Mouse (Mus musculus) kidney, postnatal 14 days (tissue): ENCODE results near the gene Dock9.
"Not testable (repeated sequence)": the region's sequence is repeated elsewhere in the genome, so short reads cannot be mapped to it uniquely, and the experiment has no call there.

ENCODE experiments used
- DNase-seq: peaks from one replicate; pipeline ENCODE4 v3.0.0; 2022; ENCODE audit warnings: mixed read lengths

The Dock9 gene

DNA sequence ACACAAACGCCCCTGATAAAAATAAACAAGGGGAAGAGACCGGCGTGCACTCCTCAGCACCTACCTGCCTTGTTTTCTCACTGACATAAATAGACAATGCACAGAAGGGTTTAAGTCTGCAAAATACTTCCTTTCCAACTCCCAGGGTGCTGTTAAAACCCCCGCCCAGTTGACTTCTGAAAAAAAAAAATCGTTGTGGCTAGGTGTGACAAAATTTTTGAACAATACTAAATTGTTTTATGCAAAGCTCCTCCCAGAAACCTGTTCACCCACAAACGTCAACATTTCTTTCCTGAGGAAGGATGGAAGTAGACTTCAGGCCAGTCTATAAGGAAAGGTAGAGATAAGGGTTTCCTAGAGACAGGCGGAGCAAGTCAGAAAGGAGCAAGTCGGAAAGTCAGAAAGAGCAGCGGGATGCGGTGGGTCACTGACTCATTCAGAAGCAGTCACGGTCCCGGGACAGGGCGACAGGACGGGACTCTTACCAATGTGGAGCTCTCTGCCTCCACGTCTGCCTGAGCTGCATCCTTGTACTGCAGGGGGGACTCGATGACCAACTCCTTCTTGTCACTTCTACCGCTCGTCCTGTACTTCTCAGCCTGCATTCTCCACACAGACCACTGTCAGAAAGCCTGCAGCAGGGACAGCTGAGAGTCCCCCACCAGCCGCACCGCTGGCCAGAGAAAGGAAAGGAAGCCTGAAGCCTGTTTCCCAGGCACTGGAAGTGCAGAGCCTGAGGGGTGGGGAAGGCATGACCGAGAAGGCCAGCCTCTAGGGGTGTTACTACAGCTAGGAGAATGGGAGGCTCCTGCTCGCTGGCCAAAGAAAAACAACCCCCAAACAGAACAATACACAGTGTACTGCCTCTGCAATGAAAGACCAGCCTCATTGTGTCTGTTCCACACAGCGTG, 99.7 kb downstream of the Dock9 start:
- DNase-seq = peak; percentile 77

DNA sequence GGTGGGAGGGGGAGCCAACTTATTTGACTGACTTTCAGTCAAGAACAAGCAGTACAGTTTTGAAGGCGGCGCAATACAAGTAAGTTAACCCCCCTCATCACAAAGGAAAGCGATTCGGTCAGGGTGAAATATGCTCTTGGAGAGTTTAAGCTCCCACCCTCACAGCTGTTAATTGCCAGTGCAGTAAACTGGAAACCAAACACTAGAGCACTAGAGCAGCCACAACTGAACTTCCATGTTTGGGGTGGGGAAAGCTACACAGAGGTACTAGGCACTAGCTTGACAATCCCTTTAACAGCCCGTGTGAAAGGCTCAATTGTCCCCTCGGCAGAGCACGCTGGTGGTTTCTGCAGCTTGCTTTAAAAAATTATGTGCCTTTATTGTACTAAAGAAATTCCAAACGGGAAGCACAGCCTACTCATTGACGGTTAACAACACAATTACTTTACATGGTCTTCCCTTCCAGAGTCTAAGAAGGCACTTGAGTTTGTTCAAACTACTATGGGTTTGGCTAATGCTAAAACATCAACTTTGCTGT, 100.4 kb downstream of the Dock9 start:
- no peak for DNase-seq

DNA sequence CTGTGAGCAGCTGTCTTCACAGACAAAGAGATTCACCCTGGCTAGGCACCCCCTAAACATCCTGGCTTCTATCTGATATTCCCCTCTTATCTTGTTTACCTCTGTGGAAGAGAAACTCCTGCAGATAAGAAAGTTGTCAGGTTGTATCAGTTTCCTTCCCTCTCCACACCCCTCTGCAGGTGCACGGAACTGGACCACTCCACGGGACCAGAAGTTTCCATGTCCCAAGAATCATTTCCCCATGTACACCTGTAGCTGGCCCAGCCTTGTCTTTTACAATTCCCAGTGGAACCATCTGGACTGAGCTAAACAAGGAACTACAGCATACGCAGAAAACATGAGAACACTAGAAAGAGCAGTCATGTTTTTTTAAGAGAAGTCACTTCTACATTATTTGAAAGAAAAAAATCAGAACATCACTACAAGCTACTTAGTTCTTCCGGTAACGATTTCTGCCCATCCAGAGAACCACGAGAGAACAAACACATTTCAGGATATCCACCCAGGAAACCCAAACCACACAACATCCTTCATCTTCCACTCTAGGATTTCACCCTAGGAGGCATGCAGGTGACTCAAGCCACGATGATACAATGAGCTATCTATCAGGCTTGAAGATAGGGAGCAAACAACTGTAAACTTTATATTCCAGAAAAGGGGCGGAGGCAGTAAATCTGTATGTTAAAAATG, 101.1 kb downstream of the Dock9 start:
- no peak for DNase-seq

DNA sequence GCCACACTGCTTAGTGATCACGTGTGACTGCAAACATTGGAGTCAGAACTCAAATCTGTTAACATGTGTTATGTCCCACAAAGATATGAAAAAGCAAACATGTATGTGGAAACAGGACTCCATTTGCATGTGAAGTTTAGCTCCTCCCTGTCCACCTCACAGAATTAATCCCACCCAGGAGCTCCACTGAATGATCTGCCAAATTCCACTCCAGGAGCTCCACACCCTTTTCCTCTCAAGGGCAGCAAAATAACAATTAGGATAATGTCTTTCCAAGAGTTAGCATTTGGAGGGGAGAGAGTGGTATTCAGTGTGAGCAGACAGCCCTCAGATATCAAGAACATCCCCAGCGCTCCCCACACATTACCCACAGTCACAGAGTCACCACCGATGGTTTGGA, 102.9 kb downstream of the Dock9 start:
- no peak for DNase-seq

DNA sequence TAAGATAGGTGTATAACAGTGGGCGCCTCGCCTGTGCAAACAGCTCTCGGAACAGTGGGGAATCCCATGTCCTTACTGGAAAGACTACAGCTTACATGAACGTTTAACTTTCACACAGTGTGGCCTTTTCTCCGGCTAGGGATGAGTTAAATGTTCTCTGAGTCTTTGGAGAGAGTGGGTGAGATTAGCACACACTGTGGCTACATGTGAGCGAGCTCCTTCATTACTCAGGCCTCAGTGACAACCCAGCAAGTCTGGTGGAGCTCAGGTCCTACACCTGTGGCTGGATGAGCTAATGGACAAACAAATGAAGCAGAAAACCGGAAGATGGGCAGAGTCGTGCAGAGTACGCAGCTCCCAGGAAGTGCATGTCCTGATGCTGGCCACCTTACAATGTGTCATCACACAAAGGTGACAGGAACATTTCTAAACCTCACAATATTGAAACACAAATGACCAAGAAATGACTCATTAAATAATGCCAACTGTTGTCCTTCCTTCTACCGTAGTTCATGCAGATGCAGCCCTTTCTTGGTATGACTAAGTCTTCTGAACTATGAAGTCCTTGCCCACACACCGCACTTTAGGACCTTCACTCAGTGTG, 103.5 kb downstream of the Dock9 start:
- DNase-seq = no peak

DNA sequence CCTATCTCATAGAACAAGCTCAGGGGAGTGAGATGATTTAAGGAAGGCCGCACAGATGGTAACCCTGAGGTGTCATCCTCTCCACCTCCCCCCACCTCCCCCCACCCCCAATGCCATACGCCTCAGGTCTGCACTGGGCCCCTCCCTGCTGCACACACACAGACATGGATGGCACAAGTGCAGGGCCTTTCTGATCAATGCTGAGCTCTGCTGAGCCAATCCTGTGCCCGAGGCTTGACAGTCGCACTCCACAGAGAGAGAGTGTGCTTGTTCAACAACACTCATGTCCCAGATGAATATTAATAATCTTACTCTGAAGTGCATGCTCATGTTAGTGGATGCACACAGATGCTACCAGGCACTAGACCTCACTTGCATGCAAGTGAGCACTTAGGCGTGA, 108.0 kb downstream of the Dock9 start:
- DNase-seq = not testable (repeated sequence)

DNA sequence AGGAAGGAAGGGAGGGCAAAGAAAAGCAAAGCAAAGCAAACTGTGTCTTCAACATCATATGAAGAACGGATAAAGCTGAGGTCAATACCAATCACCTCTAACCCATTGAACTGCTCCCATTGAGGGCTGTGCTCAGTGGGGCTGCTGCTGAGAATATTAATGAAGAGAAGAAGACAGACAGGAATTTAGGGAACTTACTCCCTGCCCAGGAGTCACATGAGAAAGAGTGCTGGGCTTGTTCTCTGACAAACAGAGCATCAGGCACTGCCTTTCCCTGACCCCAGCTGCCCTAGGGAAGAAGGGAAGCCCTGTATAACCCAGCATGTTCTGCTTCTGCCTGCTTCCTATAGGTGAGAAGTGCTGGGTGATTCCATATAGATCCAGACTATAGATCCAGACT, 109.5 kb downstream of the Dock9 start:
- DNase-seq = no peak

DNA sequence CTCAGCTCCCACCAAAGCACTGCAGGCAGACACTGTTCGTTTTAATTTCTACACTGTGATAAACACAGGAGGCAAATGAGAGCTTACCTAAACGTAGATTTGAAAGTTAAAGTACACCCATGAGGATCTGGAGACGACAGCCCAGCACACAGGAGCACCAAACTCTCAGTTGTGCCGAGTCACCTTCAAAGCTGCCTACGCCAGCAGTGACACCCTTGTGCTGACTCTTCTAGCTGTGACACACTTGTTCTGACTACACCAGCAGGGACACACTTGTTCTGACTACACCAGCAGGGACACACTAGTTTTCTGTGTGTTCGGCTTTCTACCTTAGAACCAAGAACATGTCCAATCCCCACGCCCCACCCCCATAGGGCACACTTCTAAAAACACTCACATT, 110.4 kb downstream of the Dock9 start:
- DNase-seq = no peak

DNA sequence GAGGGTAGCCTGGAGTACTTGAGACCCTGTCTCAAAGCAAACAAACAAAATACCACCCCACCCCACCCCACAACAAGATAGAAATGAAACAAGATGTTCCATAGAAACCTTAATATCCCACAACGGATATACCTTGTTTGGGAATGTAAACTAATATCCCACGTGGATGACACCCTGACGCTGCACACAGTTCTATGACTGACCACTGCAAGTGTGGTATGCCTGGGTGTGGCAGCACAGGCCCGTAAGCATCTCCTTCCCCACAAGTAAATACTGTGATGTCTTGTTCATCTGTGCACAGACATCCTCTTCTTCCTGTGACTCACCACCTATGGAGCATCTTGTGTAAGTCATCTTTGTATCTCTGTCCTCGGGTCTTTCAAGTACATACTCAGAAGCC, 118.7 kb downstream of the Dock9 start:
- DNase-seq = no peak

DNA sequence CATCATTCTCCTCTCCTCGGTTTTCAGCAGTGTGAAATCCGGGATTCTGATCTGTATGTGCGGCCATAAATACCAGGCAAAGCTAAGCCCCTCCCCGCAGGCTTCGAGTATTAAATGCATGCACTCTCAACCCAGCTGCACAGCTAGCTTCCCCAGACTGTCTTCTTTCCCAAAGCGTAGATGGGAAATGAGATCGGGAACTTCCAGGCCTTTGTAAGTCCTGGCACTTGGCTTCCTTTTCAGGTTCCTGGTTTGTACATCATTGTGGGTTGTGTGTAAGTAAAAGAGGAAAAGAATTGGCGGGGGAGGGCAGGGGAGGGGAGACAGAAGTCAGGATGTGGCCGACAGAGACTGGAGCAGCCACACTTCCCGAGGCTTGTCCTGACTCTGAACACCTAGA, 119.2 kb downstream of the Dock9 start:
- DNase-seq = peak; percentile 54

DNA sequence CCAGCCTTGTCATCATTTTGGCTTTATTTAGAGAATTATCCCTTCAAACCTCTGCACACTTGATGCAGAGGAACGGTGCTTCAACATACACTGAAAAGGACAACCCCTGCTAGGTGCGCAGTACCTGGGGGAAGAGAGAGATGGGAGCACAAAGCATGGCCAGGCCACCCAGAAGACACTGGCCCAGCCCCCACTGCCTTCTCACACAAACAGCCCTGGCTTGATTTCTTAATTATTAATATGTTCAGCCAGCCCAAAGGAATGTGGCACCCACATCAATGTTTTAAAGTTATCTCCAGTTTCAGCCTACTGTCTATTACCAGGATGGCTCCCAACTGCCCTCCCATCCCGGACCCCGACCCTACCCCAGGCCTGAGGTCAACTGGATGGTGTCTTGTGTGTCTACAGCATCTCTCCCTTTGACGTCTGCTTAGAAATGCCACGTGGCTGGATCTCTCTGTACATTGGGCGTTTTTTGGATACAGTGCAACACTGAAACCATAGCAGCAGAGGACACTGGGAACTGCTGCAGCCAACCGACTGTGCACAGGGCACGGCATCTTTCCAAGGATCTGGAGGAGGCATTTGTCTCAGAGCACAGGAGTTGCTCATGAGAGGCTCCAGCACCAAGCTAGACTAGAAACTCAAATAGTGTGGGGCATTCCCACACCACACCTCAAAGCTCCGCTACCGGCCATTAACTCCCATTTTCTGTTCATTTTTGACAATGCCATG, 120.9 kb downstream of the Dock9 start:
- peak; percentile 32 for DNase-seq

DNA sequence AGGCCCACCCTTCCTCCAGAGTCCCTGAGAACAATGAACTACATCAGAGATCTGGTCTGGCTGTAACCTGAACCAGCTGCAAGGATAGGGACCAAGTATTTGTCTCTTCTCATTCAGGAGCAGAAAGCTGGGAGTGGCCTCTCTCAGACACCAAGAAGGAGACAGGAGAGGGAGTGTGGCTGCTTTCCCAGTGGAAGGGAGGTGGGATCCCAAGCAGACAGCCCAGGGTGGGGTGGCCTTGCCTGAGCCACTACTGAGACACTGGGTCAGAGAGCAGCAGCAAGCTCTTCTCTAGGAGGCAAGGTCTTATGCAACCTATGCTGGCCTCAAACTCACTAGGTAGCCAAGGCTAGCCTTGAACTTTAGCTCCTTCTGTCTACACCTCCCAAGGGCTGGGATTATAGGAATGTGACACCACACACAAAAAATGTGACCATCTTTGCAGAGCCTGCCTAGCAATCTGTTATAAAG, 121.5 kb downstream of the Dock9 start:
- peak; percentile 33 for DNase-seq

DNA sequence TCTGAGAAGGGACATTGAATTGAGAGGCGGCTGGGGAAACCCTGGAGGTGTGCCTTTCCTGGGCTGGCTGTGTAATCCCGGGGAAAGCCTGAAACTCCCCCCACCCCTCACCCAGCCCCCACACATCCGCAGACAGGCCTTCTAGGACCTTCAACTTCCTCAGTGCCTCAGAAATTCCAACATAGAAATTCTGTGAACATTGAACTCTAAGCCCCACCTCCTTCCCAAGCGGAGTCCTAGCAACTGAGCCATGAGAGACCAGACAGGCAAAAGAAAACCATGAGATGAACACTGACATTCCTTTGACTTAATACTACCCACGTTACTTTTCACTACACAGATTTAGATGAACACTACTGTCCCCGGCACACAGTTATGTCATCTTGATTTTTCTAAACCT, 122.1 kb downstream of the Dock9 start:
- DNase-seq = peak; percentile 80

DNA sequence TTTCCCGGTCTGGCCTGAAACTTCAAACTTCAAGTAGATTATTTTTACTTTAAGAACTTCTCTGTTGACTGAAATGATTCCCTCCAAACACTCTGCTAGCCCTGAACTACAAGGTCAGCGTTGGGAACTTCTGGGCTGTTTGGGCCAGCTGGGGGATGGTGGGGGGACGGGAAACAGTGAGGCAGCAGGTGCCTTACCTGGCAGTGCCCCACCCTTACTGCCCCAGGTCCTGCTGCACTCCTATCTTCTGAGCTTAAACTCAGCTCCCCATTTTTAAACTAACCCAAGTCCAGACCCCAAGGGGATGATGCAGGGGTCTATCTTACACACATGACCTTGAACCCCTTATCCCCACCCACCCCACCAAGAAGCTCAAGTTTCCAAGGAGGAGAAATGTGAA, 122.5 kb downstream of the Dock9 start:
- no peak for DNase-seq

DNA sequence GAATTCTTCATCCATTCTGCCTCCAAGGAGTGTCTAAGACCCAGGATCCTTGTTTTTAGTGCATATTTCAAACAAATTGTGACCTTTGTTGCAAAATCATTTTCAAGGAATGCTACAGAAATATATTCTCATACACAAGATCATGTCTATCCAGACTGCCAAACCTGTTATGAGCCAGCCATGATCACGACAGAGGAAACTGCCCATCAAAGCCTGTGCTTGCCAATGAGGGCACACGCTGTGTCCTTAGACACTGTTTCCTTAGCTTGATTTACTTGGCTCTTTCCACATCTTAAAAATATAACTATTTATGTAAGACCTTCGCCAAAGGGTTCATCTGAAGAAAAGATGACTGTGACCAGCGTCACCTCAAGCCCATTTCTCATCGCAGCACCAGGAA, 127.6 kb downstream of the Dock9 start:
- DNase-seq = no peak

DNA sequence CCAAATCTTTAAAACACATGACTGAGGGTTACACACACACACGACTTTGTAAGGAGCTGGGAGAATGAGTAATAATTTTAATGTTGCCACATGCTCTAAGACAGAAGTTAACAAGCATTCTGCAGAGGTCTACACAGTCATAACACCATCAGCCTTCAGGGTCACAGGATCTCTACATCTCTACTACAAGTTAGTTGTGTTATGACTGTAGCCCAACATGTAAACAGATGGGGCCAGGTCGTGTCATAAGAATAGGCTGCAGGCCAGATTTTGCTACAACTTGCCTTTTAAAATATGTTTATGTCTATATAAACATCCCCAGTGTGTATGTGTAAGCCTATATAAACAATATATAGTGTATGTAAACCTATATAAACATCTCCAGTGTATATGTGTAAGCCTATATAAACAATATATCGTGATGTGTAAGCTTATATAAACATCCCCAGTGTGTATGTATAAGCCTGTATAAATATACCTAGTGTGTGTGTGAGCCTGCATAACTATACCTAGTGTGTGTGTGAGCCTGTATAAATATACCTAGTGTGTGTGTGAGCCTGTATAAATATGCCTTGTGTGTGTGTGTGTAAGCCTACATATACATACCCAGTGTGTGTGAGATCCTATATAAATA, 130.9 kb downstream of the Dock9 start:
- DNase-seq = no peak

DNA sequence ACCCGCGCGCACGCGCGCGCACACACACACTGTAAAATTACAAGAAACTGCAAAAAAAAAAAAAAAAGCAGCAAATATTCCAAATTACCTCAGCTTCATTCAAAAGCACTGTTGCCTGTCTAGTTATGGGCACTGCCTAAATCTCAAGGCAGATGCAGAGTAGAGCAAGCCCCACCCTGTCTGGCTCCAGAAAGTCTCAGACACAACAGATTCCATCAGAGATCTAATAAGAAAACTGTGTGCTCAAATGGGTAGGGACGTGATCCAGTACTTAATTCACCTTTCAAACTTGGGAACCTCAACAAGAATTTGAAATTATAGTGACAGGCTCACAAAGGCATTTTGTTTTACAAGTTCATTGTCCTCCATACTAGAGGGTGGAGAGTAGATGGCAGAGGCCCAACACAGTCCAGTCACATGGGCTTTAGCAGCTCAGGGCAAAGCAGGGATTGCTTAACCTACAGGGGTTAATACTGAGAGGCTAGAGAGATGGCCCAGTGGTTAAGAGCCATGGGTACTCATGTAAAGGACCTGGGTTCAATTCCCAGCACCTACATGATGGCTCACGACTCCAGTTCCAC, 131.9 kb downstream of the Dock9 start:
- no peak for DNase-seq

DNA sequence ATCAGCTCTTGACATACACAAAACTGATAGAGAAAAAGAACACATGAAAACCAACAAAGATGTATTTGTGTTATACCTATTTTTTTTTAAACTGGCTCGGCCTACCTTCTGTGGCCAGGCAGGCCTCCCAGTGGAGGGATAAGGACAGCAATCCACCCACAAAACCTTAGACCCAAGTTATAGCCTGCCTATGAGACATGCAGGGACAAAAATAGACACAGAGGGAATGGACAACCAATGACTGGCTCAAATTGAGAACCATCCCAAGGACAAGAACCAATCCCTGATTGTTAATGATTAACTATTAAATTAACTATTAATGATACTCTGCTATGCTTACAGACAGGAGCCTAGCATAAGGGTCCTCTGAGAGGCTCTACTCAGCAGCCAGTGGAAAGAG, 133.7 kb downstream of the Dock9 start:
- peak; percentile 37 for DNase-seq

DNA sequence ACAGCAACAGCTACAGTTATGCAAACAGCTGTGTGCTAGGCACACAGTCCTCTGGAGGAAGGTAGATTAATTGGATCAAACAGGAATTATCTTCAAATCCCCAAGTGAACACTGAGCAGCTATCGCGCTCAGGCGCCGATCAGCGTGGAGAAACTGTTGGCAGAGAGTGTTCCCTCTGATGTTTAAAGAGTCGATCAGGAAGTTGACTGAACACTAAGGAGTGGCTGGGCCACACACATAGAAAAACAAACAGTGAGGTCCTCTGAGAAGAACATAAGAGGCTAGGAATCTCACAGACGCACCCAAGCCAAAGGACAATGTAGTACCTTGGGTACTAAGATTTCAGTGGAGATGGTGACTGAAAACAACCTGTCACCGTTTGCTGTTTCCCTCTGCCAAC, 136.7 kb downstream of the Dock9 start:
- no peak for DNase-seq

DNA sequence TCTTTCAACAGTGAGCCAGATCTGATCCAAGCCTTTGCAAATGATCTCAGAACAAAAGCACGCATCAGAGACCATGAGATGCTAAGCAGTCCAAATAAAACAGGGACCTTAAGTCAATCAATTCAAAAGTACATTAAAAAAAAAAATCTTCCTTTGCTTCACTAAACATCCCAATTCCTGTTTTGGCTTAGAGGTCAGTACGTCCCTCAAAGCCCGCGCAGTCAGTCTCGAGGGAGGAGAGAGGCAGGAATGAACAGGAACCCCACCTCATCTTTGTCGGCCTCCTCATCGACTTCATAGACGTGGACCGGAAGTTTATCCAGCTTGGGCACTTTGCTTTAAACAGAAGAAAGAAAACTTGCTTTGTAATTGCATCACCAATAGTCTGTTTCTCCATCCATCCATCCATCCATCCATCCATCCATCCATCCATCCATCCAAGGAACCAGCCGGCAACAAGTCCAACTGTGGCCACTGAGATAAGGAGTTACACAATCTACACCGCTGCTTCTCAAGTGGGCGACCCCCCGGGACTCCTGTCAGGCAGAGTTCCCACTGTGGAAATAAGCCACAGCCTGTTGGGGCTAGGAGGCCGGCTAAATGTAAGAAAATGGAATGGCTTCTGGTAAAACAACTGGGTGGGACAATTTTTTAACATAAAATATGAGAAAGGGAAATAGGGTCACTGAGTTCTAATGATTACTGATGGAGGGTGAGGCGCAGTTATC, 137.3 kb downstream of the Dock9 start:
- DNase-seq = no peak
